Mouse (Mus musculus) heart, postnatal 25 days (tissue): ENCODE results near the gene Tomm20l. TPM values are rescaled to one million over a fixed set of nuclear protein-coding genes. Genes with fewer than 3 reads are reported as not detected.
"Not testable (repeated sequence)": the region's sequence is repeated elsewhere in the genome, so short reads cannot be mapped to it uniquely, and the experiment has no call there.

Experiments
- DNase-seq: peaks from one replicate; pipeline ENCODE4 v3.0.0; 2022; ENCODE audit warnings: low spot score
- intact Hi-C: fragments of 180-260 bp; cut with DNase I; formaldehyde crosslinking; loops from one replicate; pipeline ENCODE4 v1.15.1; 2025
- total RNA-seq, 2 experiments: library from RNA; stranded (reverse); gene quantifications; 2 replicates each; pipeline ENCODE4 v1.2.3; 2021

The Tomm20l gene
- total RNA-seq: 1 to 10 TPM in 1 of 2 experiments, under 1 TPM in 1; 0.81 to 2.1 TPM

DNA sequence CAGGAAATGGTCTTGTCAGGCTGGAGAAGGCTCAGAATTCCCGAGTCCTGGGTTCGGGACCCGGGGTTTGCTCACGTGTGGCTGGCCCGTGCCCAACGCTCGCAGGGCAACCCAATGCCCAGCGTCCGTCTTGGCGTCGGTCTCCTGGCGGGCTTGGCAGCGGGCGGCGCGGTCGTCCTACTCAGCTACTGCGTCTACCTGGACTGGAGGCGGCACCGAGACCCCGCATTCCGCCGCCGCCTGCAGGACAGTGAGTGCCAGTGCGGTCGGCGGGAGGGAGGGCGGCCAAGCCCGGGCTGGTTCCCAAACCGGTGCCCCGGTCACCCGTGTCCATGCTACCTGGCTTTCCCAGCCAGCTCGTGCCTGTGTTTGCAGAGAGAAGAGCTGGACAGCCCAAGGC is at the start of gene Tomm20l:
Tomm20l (plus strand) TSS at position 98 of the 400 bp plus-strand sequence.
- no peak for DNase-seq

DNA sequence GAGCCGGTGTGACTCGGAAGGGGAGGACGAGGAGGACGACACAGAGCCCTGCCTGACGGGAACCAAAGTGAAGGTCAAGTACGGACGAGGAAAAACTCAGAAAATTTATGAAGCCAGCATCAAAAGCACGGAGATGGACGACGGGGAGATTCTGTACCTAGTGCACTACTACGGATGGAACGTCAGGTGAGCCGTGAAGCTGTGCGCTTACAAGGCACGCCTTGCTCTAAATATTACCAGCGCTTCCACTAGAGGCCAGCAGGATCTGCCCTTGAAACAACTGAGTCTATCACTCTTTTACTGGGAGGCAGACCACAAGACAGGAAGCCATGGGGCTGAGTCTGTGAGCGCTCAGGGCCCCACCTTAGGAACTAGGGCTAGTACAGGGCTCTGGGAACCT is 41.4 kb upstream of the Tomm20l start:
- no peak for DNase-seq
- intact Hi-C loops: no loop called here

More for the DNA sequence above, at the start of gene Tomm20l:
- intact Hi-C loops: no loop called here

- intact Hi-C loops: no loop called here
Observed at GRCm38 (mm10) chr12:71072048-71072447, 39.2 kb upstream of the Tomm20l start.

DNA sequence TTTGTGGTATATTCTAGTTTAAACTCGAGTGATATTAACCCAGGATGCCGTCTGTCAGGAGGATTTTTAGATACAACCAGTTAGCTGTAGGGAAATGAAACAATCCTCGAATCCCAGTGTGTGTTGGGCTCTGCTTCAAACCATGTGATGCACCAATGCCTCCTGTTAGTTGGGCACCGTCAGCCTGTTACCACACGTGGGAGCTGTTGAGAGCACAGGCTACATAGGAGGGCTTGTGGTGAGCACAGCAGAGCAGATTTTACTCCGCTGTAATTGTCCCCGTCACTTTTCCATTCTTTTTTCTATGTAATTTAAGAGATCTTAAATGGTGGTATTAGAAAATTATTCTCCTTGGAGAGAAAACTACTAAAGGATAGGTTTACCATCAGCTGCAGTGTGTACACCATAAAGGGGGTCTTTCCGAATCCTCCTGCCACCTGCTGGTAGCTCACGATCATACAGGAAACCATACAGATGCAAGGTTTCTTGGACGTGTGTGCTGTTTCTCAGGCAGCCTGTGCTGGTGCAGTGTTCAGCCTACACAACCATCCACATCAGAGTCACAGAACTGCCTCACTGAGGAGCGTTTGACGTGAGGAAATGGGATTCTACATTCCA is 38.0 kb upstream of the Tomm20l start:
- intact Hi-C loops: no loop called here
- no peak for DNase-seq

More at GRCm38 (mm10) chr12:71072048-71072447, 39.2 kb upstream of the Tomm20l start:
- DNase-seq: no peak

DNA sequence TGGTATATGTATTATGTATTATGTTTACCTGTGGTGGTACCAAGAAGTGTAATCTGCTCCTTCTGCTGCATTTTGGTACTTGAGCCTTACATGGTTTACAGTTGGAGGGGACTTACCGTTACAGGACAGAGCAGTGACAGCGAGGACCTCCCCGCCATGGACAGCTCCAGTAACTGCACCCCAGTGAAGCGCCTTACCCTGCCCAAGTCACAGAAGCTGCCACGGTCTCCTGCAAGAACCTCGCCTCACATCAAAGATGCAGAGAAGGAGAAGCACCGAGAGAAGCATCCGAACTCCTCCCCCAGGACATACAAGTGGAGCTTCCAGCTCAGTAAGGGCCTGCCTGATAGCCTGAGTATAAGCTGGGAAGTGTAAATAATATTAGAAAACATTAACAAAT is 24.9 kb upstream of the Tomm20l start:
- intact Hi-C loops: no loop called here
- DNase-seq: no peak

GRCm38 (mm10) chr12:71104275-71104674 is 7.0 kb upstream of the Tomm20l start:
- intact Hi-C loops, DNase-seq: not testable (repeated sequence)

GRCm38 (mm10) chr12:71107216-71107771 is 3.9 kb upstream of the Tomm20l start:
- no peak for DNase-seq
- intact Hi-C loops: no loop called here

DNA sequence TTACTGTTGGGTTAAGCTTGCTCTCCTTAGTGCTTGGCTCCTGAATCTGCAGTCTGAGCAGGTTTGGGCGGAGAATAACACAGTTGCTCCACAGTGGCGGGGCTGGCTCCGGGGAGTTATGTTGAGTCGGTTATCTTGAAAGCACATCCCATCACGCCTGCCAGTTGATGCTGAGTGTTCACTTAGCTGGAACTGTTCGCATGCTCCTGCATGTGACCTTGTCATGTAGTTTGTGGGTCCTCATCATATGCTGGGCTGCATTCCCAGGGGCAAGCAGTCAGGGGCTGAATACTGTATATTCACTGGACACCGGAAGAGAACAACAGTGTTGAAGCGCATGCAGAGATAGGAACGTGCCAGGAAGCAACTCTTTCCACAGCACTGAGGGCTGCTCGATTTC is 1.8 kb downstream of the Tomm20l start:
- intact Hi-C loops: no loop called here
- no peak for DNase-seq

DNA sequence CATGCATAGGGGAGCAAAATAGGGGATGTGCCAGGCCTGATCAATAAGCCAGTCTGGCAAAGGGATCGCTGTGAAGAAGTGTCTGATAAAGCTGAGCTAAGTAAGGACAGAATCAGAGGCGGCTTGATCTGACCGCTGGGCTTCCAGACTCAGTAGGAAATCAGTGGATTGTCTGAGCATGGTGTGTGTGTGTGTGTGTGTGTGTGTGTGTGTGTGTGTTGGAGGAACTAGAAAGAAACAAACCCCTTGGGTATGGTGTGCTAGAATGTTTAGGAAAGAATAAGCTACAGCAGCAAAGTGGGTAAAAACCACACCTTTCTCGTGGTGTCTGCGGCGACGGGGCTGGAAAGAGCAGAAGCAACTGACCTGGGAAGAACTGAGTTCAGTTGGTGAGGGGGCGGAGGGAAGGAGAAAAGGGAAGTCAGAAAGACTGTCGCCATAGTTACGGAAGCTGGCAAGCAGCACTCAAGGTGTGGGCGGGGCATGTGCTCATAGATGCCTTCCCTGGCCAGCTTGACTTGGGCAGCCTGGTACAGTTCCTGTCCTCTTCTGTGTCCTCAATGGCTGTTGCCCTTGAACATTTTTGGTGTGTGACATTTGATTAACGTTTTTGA is 2.6 kb downstream of the Tomm20l start:
- intact Hi-C loops: no loop called here
- DNase-seq: no peak

- no peak for DNase-seq
- intact Hi-C loops: no loop called here
Observed at GRCm38 (mm10) chr12:71116411-71116810, 5.2 kb downstream of the Tomm20l start.

DNA sequence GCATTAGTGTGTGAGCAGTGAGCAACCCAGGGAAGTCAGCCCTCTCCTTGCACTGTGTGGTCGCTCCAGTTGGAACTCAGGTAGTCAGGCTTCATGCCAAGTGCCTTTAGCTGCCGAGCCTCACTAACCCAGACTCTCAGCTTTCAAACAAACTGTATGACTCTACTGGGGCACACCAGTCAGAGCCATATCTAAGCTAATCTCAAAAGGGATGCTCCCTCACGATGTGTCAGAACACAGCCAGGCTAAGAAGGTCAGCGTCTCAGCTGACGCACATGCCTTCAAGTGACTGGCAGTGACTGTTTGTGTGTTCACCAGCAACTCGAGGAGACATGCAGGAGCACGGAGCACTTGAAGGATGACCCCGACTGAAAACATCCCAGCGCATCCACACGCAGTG is 11.5 kb downstream of the Tomm20l start:
- intact Hi-C loops: no loop called here

DNA sequence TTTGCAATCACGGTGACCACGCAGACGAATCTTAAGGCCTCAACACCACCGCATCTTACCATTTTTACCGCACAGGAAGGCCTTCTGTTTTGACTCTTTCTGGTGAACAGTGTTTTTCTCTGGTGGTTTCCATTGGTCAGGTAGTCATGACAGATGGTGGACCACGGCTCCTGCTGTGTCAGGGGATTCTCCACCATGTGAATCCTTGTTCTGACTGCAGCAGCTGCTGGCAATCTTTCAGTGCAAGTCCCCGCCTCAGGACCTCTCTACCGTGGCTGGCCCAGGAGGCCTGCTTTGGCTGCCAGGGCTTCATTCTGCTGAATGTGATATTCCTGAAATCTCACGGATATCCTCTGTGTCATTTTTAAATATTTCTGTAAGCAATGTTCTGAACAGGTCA is 12.1 kb downstream of the Tomm20l start:
- intact Hi-C loops: no loop called here
- DNase-seq: no peak

More for the DNA sequence above, 11.5 kb downstream of the Tomm20l start:
- no peak for DNase-seq

- intact Hi-C loops: loop anchor here (5.0 kb wide), 1 partner anchor 168 kb away; no protein-coding TSS in a partner anchor
- no peak for DNase-seq
Observed at GRCm38 (mm10) chr12:71135581-71135980, 24.4 kb downstream of the Tomm20l start.

- intact Hi-C loops: loop anchor here (5.0 kb wide), 1 partner anchor 169 kb away; no protein-coding TSS in a partner anchor
- DNase-seq: peak; percentile 43
Observed at GRCm38 (mm10) chr12:71136130-71136973, 25.1 kb downstream of the Tomm20l start, which contains the start of the genes Timm9 and 2700049A03Rik. Gene Timm9, minus strand, starts transcription at chr12:71136684. Gene 2700049A03Rik, plus strand, starts transcription at chr12:71136848.

GRCm38 (mm10) chr12:71136974-71137491 is 25.8 kb downstream of the Tomm20l start:
- DNase-seq: peak; percentile 43
- intact Hi-C loops: loop anchor here (5.0 kb wide), 1 partner anchor 170 kb away; no protein-coding TSS in a partner anchor

- DNase-seq: no peak
Observed at GRCm38 (mm10) chr12:71137686-71138085, 26.5 kb downstream of the Tomm20l start.

DNA sequence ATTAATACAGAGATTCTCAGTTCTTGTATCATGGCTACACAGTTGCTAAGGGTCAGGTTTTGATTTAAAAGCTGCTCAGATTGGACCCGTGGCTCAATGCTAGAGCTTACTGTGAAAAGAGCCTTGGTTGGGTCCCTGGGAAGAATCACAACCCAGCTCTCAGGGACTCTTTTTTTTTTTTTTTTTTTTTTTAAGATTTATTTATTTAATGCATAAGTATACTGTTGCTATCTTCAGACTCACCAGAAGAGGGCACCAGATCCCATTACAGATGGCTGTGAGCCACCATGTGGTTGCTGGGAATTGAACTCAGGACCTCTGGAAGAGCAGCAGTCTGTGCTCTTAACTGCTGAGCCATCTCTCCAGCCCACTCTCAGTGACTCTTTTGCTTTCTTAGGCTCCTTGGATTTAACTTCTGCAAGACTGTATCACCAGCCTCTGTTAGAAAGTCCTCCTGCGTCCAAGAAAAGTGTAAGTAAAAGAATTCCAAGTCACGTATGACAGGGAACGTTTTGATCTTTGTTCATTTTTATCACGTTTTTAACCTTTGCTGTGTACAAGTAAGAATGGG is 28.1 kb downstream of the Tomm20l start:
- intact Hi-C loops: loop anchor here (5.0 kb wide), 1 partner anchor 172 kb away; no protein-coding TSS in a partner anchor
- DNase-seq: no peak

More at GRCm38 (mm10) chr12:71137686-71138085, 26.5 kb downstream of the Tomm20l start:
- intact Hi-C loops: loop anchor here (5.0 kb wide), 1 partner anchor 170 kb away; no protein-coding TSS in a partner anchor

- no peak for DNase-seq
- intact Hi-C loops: no loop called here
Observed at GRCm38 (mm10) chr12:71141189-71141588, 30.0 kb downstream of the Tomm20l start.

- intact Hi-C loops: no loop called here
- no peak for DNase-seq
Observed at GRCm38 (mm10) chr12:71147641-71148040, 36.4 kb downstream of the Tomm20l start.
